Mouse (Mus musculus): ENCODE measurements around the gene Olfr1380. TPM values are rescaled to one million over a fixed set of nuclear protein-coding genes. Genes with fewer than 3 reads are reported as not detected.
"Not testable (repeated sequence)": the region's sequence is repeated elsewhere in the genome, so short reads cannot be mapped to it uniquely, and the experiment has no call there.

The Olfr1380 gene
- not detected for polyA plus RNA-seq (2017; shearing (Covaris generic))

DNA sequence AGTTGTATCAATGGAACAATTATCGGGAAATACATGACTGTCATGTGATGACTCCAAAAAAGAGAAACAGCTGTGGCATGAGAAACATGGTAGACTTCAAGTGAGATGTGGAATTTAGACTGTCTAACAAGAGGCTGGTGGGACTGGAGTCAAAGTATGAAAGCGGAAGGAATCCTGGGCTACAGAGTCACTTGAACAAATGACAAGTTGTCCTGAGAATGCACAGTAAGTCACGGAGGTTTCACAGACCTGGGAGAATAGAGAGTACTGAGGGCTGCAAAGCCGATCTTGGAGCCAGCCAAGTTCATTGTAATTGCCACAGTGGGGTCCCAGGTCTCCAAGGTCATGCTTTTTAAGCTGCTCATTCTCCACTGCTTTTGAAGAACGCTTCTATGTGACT, at the start of gene Olfr1380:
TSS of gene Olfr1380 (plus strand) at position 301 of the 400 bp plus-strand sequence.
- ATAC-seq = not testable (repeated sequence)

DNA sequence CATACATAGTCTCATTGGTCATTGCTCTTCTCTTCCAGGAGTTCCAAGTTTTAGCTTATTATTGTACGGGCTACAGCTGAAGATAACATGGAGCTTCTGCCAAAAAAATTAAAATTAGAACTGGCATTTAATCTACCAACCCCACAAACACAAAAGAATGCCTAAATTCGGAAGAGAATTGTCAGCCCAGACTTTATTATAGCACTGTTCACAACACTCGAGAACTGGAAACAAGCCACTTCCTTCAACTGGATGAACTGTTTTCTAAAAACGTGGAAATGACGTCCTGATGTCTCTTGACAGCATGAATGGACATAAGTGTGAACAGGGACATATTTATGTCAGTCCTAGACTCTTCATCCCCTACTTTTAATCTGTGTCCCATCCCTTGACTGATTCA, 38.6 kb upstream of the Olfr1380 start:
- ATAC-seq = no peak

DNA sequence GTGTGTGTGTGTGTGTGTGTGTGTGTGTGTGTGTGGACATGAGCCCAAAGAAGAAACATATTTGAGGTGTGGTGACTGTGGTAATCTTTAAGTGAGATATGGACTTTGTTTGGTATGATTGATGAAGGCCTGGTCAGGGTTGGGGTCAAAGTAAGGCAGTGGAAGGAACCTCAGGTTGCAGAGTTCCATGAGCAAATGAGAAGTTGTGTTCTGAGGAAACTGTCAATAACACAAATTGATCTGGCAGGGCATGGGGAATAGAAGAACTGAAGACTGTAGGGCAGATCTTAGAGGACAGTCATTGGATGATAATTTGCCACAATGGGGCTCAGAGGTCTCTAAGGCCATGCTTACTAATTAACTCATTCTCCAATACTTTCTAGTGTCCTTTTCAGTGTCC, 37.3 kb upstream of the Olfr1380 start, which contains the start of gene Olfr1383:
TSS of gene Olfr1383 (plus strand) at position 301 of the 400 bp plus-strand sequence.
- ATAC-seq = no peak

DNA sequence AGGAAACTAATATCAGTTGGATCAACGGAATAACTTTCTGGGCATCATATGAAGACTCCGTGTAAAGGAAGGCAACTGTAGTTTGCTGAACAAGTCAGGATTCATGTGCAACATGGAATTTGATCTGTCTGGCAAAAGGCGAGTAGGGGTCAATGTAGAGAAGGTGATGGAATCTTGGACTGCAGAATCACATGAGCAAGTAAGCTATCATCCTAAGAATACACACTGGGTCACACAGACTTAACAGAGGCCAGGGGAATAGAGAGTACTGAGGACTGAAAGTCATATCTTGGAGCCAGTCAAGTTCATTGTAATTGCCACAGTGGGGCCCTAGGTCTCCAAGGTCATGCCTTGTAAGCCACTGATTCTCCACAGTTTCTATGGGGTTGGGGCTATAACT, 28.7 kb upstream of the Olfr1380 start, which contains the start of gene Olfr1382:
TSS of gene Olfr1382 (plus strand) at position 301 of the 400 bp plus-strand sequence.
- ATAC-seq = no peak

DNA sequence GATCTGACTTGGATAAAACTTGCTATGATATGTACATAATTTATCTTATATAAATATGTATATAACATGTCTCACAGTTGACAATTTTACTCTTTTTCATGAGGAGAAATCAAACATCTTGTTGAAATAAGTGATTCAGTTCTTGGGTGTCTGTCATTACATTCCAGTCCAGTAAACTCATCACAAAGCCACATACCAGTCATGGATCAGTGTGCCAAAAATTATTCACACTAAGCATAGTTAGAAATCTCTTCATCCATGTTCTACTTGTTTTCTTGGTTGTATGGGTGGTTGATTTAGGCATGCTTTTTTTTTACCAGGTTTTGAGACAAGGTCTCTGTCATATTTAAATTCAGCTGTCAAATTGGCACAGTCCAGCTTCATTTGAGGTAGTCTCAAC, 23.9 kb upstream of the Olfr1380 start:
- no peak for ATAC-seq

DNA sequence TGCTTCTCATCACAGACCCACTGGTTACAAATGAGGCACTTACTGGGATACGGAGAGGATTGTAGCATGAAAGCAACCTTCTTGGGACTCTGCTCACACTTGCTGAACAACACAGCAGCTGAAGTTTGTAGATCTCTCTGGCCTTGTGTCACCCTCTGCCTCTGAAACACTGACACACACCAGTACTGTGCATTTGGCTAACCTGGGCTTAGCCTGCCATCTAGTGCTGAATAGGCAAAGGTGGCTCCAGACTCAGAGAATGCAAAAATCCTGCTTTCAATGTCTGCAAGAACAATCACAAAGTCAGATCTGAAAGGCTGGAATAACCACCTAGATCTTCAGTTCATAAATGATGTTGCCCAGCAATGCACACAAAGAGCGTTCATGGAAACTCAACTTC, 20.0 kb upstream of the Olfr1380 start:
- not testable (repeated sequence) for ATAC-seq

DNA sequence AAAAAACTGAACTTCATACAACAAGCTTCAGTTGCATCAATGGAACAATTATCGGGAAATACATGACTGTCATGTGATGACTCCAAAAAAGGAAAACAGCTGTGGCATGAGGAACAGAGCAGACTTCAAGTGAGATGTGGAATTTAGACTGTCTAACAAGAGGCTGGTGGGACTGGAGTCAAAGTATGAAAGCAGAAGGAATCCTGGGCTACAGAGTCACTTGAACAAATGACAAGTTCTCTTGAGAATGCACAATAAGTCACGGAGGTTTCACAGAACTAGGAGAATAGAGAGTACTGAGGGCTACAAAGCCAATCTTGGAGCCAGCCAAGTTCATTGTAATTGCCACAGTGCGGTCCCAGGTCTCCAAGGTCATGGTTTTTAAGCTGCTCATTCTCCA, 13.5 kb upstream of the Olfr1380 start, which contains the start of gene Olfr1381:
TSS of gene Olfr1381 (plus strand) at position 301 of the 400 bp plus-strand sequence.
- ATAC-seq = not testable (repeated sequence)

DNA sequence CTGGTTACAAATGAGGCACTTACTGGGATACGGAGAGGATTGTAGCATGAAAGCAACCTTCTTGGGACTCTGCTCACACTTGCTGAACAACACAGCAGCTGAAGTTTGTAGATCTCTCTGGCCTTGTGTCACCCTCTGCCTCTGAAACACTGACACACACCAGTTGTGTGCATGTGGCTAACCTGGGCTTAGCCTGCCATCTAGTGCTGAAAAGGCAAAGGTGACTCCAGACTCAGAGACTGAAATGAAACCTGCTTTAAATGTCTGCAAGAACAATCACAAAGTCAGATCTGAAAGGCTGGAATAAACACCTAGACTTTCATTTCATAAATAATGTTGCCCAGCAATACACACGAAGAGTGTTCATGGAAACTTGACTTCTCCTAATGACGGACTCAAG, 2.6 kb upstream of the Olfr1380 start:
- ATAC-seq = not testable (repeated sequence)

DNA sequence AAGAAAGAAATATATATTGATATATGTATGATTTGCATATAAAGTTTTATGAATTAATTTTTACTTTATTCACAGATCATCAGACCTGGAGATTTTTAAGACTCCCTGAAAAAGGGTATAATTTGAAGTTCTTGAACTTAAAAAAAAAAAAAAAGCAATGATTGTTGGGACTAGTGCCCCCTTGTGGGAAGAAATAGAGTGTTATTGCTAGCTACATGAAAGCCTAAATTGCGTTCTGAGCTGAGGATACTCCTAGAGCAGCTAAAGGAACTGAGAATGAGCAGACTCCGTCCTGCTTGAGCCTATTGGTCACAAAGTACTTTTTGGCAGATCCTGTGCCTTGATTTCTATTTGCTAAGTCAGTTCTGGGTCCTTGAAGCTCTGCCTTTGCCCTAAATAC, 18.4 kb downstream of the Olfr1380 start:
- not testable (repeated sequence) for ATAC-seq

DNA sequence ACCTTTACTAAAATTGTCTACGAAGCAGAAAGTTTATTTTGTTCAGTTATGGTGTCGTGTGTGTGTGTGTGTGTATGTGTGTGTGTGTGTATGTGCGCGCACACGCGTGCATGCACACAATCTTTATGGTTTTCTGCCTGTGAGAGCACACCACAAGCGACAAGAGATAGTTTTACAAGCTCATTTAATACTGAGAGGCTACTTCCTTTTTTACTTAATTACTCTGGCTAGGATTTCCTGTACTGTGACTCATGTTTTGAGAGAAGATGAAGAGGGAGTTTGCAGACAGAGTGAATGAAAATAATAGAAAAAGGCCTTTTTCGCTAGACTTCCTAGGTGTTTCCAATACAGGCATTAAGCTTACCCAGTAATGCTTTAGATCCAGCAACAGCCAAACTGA, 23.8 kb downstream of the Olfr1380 start:
- ATAC-seq = not testable (repeated sequence)

DNA sequence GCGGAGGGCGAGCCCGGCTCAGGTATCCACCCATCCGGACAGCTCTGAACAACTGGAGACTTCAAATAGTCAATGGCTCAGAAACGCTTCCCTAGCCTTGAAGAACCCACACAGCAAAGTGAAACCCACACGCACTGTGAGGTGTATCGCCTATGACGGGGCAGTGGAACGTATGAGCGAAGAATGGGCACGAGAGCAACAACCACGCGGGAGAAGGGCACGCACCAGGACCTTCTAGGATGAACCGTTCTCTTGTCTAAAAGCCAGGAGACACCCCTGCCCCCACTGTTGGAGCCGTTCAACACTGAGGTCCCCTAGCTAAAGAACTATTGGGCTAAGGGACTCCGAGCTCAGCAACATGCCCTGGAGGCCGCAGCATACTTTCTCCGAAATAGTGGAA, 33.5 kb downstream of the Olfr1380 start:
- ATAC-seq = no peak

DNA sequence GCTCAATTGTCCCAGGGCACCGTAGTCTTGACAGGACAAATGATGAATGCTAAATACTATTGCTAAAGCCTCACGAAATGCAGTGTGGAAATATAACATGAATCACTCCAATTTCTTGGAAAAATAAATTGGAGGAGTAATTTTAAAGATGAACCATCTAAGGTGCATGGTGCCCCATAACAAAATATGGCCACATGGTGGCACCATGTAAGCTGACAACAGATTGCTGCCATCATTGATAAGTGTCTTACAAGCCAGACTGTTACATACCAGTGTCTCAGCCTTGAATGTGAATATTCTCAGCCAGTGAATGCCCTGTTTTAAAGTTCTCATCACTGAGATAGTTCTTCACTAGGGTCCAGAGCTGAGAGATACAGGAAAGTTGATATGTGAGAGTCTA, 40.5 kb downstream of the Olfr1380 start:
- ATAC-seq = not testable (repeated sequence)

DNA sequence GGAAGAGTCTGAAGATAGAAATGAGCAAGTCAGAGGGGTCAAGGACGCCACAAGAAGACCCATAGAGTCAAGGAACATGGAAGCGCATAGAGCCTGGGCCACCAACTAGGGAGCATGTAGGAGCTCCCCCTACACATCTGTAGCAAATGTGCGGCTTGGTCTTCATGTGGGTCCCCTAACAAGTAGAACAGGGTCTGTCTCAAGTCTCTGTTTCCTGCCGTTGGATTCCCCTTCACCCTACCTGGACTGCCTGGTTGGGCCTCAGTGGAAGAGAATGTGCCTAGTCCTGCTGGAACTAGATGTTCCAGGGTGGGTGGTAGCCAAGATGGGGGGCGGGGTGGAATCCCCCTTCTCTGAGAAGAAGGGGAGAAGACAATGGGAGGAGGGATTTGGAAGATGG, 51.6 kb downstream of the Olfr1380 start:
- not testable (repeated sequence) for ATAC-seq

DNA sequence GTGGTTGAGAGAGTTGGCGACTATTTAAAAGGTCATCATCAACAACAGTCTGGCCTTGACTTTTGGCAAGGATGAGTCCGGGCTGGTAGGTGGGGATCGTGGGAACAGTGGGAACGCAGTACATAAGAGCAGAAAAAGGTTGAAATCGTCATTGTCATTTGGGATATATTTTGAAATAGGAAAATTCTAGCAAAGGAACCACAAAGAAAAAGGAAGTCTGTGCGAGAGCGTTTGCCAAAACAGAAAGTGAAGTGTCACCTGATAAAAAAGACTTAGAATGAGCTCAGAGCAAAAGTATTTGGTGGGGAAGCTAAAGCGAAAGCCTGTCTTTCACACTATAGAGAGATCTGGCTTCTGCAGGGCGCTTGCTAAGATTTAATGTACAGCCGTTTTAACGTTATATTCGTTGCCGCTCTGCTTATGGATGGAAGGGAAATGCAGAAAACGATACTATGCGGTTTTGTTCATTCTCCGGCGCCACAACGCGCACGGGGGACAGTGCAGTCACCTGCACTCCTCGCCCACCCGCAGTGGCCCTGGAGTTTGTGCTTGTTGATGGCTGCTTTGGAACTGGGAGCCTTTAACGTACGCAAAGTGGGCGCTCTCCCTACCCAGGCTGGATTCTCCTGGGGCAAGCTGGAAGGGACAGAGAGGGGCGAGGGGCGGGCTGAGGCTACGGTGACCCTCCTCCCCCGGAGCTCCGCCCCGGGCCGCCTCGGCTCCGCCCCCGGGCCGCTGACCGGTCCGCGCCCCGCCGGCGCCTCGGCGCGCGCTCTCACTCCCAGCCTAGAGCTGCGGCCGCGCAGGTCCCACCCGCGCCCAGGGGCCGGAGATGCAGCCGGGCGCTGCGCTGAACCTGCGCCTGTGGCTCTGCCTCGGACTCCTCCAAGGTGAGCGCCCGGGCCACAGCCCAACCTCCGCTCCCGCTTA, 52.5 kb downstream of the Olfr1380 start, which contains the start of gene Flt4:
TSS of gene Flt4 (plus strand) at position 326 of the 930 bp plus-strand sequence.
- not testable (repeated sequence) for ATAC-seq

DNA sequence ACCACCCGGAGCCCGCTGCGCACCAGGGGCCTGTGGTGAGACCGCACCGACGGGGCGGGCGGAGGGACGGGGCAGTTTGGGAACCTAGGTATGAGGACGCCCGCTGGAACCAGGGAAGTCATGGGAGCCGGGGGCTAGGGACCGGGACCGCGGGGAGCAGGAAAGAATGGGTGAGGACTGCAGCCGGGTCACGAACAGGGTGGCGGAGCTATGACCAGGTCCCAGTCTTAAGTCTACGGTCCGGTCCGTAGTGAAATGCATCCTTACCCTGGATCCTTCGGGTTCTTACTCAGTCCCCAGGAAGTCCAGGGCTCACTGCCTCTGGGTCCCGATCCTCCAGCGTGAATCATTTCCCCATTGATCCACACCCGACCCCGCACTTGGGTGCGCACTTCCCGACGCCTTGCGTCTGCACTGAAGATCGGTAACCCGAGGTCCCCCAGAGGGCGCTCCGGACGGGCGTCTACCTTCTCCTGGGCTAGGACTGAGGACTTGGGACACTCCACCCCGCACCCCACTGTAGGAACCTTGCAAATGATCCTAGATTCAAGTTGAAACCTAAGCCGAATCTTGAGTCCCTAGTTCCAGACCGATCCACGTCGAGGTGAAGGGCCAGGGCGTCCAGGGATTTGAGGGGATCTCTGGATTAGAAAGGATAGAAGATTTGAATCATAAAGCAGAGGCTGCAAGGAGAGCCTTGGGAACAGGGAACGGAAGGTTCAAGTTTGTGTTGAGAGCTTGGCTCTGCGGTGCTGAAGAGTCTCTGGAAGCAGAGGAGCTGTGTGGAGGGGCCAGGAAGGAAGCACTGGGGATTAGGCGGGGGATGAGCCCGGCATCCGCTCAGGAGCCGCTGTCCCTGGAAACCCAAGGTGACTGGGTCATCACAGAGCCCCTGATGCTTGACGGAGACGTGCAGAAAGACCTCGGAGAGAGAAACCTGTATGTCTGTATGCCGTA, 53.5 kb downstream of the Olfr1380 start:
- ATAC-seq = not testable (repeated sequence)

DNA sequence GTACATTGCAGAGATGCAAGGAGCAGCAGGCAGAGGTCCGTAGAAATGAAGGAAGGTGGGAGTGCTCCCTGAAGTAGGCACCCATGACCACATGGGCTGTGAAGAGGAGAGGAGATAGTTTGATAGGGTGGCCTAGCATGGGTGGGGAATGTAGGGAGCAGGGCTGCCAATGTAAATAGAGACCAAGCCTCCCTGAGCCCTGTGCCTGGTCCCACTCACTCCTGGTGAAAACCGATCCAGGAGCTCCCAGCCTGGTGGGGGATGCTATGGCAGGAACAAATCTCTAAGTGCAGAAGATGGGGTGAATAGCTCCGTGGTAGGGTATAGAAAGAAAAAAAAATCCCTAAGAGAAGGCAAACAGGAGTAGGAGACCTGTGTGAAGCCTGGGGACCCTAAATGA, 54.7 kb downstream of the Olfr1380 start:
- ATAC-seq = not testable (repeated sequence)

DNA sequence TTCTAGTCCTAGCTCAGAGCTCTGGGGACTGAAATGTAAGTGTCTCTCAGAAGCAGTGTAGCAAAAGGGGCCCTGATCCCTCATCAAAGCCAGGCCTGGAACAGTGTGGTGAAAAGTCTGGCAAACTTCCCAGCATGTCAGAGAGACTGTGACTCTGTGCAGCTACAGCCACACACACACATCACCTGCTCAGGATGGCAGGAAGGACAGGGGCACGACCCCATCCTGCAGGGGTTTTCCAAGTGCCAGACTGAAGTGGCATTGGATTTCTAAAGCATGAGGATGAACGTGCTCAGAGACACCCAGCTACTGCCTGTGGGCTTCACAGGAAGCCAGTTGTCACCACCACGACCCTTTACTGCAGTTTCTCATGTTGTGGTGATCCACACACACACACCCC, 55.5 kb downstream of the Olfr1380 start:
- ATAC-seq = no peak

DNA sequence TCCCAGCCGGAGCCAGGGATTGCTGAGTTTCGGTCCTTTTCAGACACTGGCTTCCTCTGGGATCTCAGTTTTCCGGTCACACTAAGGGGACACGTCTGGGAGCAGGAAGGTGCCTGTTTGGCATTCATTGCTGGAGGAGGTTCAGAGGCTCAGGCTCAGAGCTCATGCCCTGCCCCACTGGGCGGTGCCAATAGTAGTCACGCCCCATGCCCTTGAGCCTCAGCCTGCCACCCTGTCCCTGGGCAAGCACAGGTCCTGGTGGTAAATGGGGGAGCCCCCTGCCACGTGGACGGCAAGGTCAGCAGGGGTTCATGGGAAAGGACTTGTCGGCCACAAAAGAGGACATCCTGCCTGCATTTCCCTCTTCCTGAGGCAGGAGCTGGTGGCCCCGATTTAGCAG, 56.7 kb downstream of the Olfr1380 start:
- no peak for ATAC-seq

All from CD4-positive, CD25-positive, alpha-beta regulatory T cell, adult 4 months (primary cell).